Comparison of ENCODE assay signal across 8 mouse cellular contexts in the genomic region with DNA sequence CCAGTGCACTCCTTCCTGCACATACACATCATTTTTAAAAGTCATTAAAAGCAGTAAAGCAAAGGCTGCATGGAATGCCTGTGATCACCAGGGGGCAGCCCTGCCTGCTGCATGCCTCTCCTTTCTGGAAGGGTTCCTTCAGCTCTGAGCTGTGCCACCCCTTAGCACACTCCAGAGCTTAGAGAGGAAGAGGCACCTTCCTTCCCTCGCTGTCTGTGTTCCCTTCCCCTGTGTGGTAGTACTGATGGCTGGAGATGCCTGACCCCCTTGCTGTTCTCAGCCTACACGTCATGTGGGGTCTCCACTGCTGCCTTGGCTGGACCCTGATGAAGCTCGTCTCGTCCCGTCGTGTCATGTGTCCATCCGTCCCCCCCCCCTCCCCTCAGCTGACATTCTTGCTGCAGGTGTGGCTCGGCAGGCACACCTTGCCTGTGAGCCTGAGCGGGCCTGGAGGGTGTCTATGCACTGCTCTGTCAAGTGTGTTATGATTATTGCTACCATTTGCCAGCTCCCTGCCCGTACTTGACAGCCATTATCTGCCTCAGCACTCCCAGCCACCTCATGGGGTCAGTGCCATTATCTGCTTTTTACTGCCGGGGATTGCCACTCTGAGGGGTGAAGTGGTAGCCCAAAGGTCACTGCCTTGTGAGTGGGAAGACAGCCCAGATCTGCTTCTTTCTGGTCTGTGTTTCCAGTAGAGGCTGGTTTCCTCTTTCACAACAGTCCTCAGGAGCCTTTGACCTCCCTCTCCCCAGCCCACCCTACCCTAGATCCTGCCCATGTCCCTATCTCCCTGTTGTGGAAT. TPM values are rescaled to one million over a fixed set of nuclear protein-coding genes. Genes with fewer than 3 reads are reported as not detected.
DNase-seq lines count a peak whose midpoint lies in the region; ATAC-seq and TF ChIP-seq lines count a peak whose summit lies in the region.
"Had no signal": no experiment of that assay in that cellular context is flagged by ENCODE, and none has a peak within 500 bp of the region (broad histone marks: within the 10 kb centered on the region; RNA-seq: fewer than 3 reads in every experiment).

No protein-coding gene starts in this region.

- H3K27me3 ChIP-seq in heart, embryonic 14.5 days (ENCODE audit: control insufficient read depth, insufficient read depth, low read length), result no peaks in the 10 kb centered on the region
- H3K27me3 ChIP-seq in liver, postnatal 0 days (ENCODE audit: insufficient read depth, low read length), result no peaks in the 10 kb centered on the region

- no peak for TF ChIP-seq EP300 in liver, postnatal 0 days (IDR thresholded peaks at IDR 0.05; ENCODE audit: low read depth)

- peaks cover 46 to 66% of the 10 kb centered on the region in 2 experiments for H3K4me1 ChIP-seq in heart, embryonic 14.5 days (ENCODE audit: control insufficient read depth in 2 of 2, insufficient read depth in 2 of 2, low read length in 2 of 2)
- H3K4me1 ChIP-seq in liver, postnatal 0 days (ENCODE audit: insufficient read depth), result peaks cover 5% of the 10 kb centered on the region

- peak overlapping the region; percentile 34; the same call in 1 of the 2 replicates for H3K9ac ChIP-seq in heart, embryonic 14.5 days (ENCODE audit: low read length)
- no peak overlapping the region; the same call in 1 of the 2 replicates for H3K9ac ChIP-seq in liver, postnatal 0 days (replicated peaks)

- TF ChIP-seq CTCF in liver, postnatal 0 days (IDR thresholded peaks at IDR 0.05; ENCODE audit: low read depth), result peak; percentile 75

- peak; percentile 63 for DNase-seq in 3T3-L1 (ENCODE audit: low read depth, low spot score)
- DNase-seq in A20 (ENCODE audit: low read depth, low spot score), result peak; percentile 56
- DNase-seq in kidney, postnatal 36 days, result peak; percentile 49 to 76
- DNase-seq in liver, postnatal 0 days, result peak; percentile 47
- DNase-seq in right cerebral cortex, adult 18-20 months, result peak; percentile 53

- 28% methylated on average over 11 of the region's 11 CpGs for WGBS in heart, embryonic 14.5 days
- 51% methylated on average over 11 of the region's 11 CpGs for WGBS in liver, postnatal 0 days (ENCODE audit: insufficient replicate concordance)

- no peaks in the 10 kb centered on the region for H3K9me3 ChIP-seq in heart, embryonic 14.5 days (ENCODE audit: control insufficient read depth, low read length)
- H3K9me3 ChIP-seq in liver, postnatal 0 days (ENCODE audit: low read length), result no peaks in the 10 kb centered on the region

- peak overlapping the region; percentile 36 to 80; a peak in 3 of 4 replicates for H3K27ac ChIP-seq in heart, embryonic 14.5 days (replicated peaks in 1 of 2; ENCODE audit: control insufficient read depth in 1 of 2, insufficient read depth in 1 of 2, low read depth in 2 of 2, low read length in 2 of 2)
- H3K27ac ChIP-seq in liver, postnatal 0 days (ENCODE audit: low read depth), result peak overlapping the region; percentile 16; the same call in 1 of the 2 replicates

- no peak overlapping the region for H3K4me3 ChIP-seq in heart, embryonic 14.5 days (ENCODE audit: control insufficient read depth in 1 of 2, insufficient read depth in 1 of 2, low read depth in 1 of 2, low read length in 2 of 2)
- no peak overlapping the region for H3K4me3 ChIP-seq in liver, postnatal 0 days (ENCODE audit: low read depth, low read length)

- H3K36me3 ChIP-seq in heart, embryonic 14.5 days (ENCODE audit: control insufficient read depth, insufficient read depth, low read length), result peaks cover 22% of the 10 kb centered on the region
- peaks cover 6% of the 10 kb centered on the region; the same call in 1 of the 2 replicates for H3K36me3 ChIP-seq in liver, postnatal 0 days (replicated peaks; ENCODE audit: insufficient read depth, low read length)

- ATAC-seq in common myeloid progenitor, adult 5-6 weeks (replicated peaks; ENCODE audit: low read depth, poor library complexity, severe bottlenecking), result peak; percentile 84
- ATAC-seq in heart, embryonic 14.5 days (ENCODE audit: insufficient number of reproducible peaks, insufficient read depth, low FRiP score, low read depth), result peak; percentile 37; the same call in 1 of the 2 replicates
- peak; percentile 45 for ATAC-seq in liver, postnatal 0 days

- no peak overlapping the region; the same call in 1 of the 2 replicates for H3K4me2 ChIP-seq in heart, embryonic 14.5 days (ENCODE audit: low read length)
- no peak overlapping the region for H3K4me2 ChIP-seq in liver, postnatal 0 days (ENCODE audit: low read depth, low read length)

RNA-seq across cellular contexts. Expression of gene Guca2a, which starts 6.2 kb away (rescaled TPM):
- total RNA-seq in common myeloid progenitor, adult 5-6 weeks (2017), result not detected in 2 replicates
- polyA plus RNA-seq in heart, embryonic 14.5 days (2014; fragmentation: Nextera tagmentation; extraction: Ambion mirVana), result not detected in 2 replicates
- polyA plus RNA-seq in liver, postnatal 0 days (2015; fragmentation: Nextera tagmentation; extraction: Ambion mirVana), result not detected in 2 replicates
- total RNA-seq: layer of hippocampus, postnatal 25 days had no signal

RNA-seq across cellular contexts. Expression of gene Guca2b, which starts 27.4 kb away (rescaled TPM):
- total RNA-seq in common myeloid progenitor, adult 5-6 weeks (2017), result not detected in 2 replicates
- polyA plus RNA-seq in heart, embryonic 14.5 days (2014; fragmentation: Nextera tagmentation; extraction: Ambion mirVana), result not detected in 2 replicates
- polyA plus RNA-seq in liver, postnatal 0 days (2015; fragmentation: Nextera tagmentation; extraction: Ambion mirVana), result not detected in 2 replicates
- total RNA-seq: layer of hippocampus, postnatal 25 days had no signal
